Mouse (Mus musculus): Measurements from ENCODE around the gene Rnf31.

Gene Rnf31

GRCm38 (mm10) chr14:55577871-55578667 lies 13.4 kb upstream of the Rnf31 start, which contains the start of gene Psme1:
Psme1 (plus strand) TSS chr14:55578123.
- DNase-seq (ENCODE audit: inconsistent age in 2 of 2, low spot score in 1 of 2): peak; percentile 90 to 95

GRCm38 (mm10) chr14:55578668-55579269 lies 12.7 kb upstream of the Rnf31 start:
- peak; percentile 83 to 94 for DNase-seq (ENCODE audit: inconsistent age in 2 of 2, low spot score in 1 of 2)

GRCm38 (mm10) chr14:55579511-55580496 lies 11.7 kb upstream of the Rnf31 start:
- DNase-seq (ENCODE audit: inconsistent age in 2 of 2, low spot score in 1 of 2): peak in 1 of 2 experiments; percentile 31

- peak in 1 of 2 experiments; percentile 24 for DNase-seq (ENCODE audit: inconsistent age in 2 of 2, low spot score in 1 of 2)
These were observed 10.8 kb upstream of the Rnf31 start for GRCm38 (mm10) chr14:55580731-55581130.

GRCm38 (mm10) chr14:55581981-55582681 lies 9.4 kb upstream of the Rnf31 start:
- DNase-seq (ENCODE audit: inconsistent age in 2 of 2, low spot score in 1 of 2): peak; percentile 37 to 71

GRCm38 (mm10) chr14:55584303-55584701 lies 7.2 kb upstream of the Rnf31 start:
- DNase-seq (ENCODE audit: inconsistent age in 2 of 2, low spot score in 1 of 2): no peak

- peak; percentile 91 to 96 for DNase-seq (ENCODE audit: inconsistent age in 2 of 2, low spot score in 1 of 2)
These were observed 6.6 kb upstream of the Rnf31 start, which contains the start of gene Emc9 for GRCm38 (mm10) chr14:55584702-55585565. Emc9 (minus strand) TSS chr14:55585302.

GRCm38 (mm10) chr14:55585566-55585960 lies 5.9 kb upstream of the Rnf31 start:
- no peak for DNase-seq (ENCODE audit: inconsistent age in 2 of 2, low spot score in 1 of 2)

- peak in 1 of 2 experiments; percentile 54 for DNase-seq (ENCODE audit: inconsistent age in 2 of 2, low spot score in 1 of 2)
These were observed 5.4 kb upstream of the Rnf31 start for GRCm38 (mm10) chr14:55586149-55586548.

- DNase-seq (ENCODE audit: inconsistent age in 2 of 2, low spot score in 1 of 2): no peak
These were observed 2.2 kb upstream of the Rnf31 start for GRCm38 (mm10) chr14:55589271-55589670.

GRCm38 (mm10) chr14:55589771-55590448 lies 1.6 kb upstream of the Rnf31 start:
- DNase-seq (ENCODE audit: inconsistent age in 2 of 2, low spot score in 1 of 2): peak in 1 of 2 experiments; percentile 14

- peak; percentile 97 to 98 for DNase-seq (ENCODE audit: inconsistent age in 2 of 2, low spot score in 1 of 2)
These were observed 669 bp upstream of the Rnf31 start, which contains the start of gene Psme2 for GRCm38 (mm10) chr14:55590748-55591330. Psme2 (minus strand) TSS chr14:55591113.

GRCm38 (mm10) chr14:55592226-55592625 lies 718 bp downstream of the Rnf31 start:
- peak in 1 of 2 experiments; percentile 50 for DNase-seq (ENCODE audit: inconsistent age in 2 of 2, low spot score in 1 of 2)

- no peak for DNase-seq (ENCODE audit: inconsistent age in 2 of 2, low spot score in 1 of 2)
These were observed 4.7 kb downstream of the Rnf31 start for GRCm38 (mm10) chr14:55596036-55596690.

GRCm38 (mm10) chr14:55598521-55599390 lies 7.2 kb downstream of the Rnf31 start:
- DNase-seq (ENCODE audit: inconsistent age in 2 of 2, low spot score in 1 of 2): no peak

GRCm38 (mm10) chr14:55603271-55603632 lies 11.7 kb downstream of the Rnf31 start, which contains the start of gene Irf9:
Irf9 (plus strand) TSS chr14:55603571.
- no peak for DNase-seq (ENCODE audit: inconsistent age in 2 of 2, low spot score in 1 of 2)

Data from adrenal gland, adult (tissue).